Mouse (Mus musculus) CH12.LX (cell line): ENCODE results near the gene Cadm1. TPM values are rescaled to one million over a fixed set of nuclear protein-coding genes. Genes with fewer than 3 reads are reported as not detected.

Experiments used
- DNase-seq: peaks from one replicate; pipeline ENCODE4 v3.0.0-alpha.2; 2013; ENCODE audit errors: extremely low read depth
- H3K27ac ChIP-seq: 2 replicates; pipeline ENCODE4 v1.5.1; 2012; ENCODE audit warnings: low read depth, mild to moderate bottlenecking, control low read depth, moderate library complexity; ENCODE audit not compliant: insufficient read depth
- H3K27me3 ChIP-seq: replicated peaks from 2 replicates; pipeline ENCODE3; 2012; ENCODE audit warnings: inconsistent platforms
- H3K36me3 ChIP-seq, 2 experiments: replicated peaks in 1 of 2; 2 replicates each; pipeline versions ENCODE3 to v1.6.1; 2012; ENCODE audit warnings: inconsistent platforms in 1 of 2, low read length in 1 of 2, mild to moderate bottlenecking in 1 of 2, mixed read lengths in 1 of 2, moderate library complexity in 1 of 2; ENCODE audit not compliant: control insufficient read depth in 1 of 2, insufficient read depth in 1 of 2
- H3K4me1 ChIP-seq, 2 experiments: 2 replicates each; pipeline ENCODE4 v1.6.1; 2012; ENCODE audit warnings: inconsistent platforms in 1 of 2, moderate library complexity in 1 of 2; ENCODE audit not compliant: insufficient read depth in 2 of 2, control insufficient read depth in 1 of 2
- H3K4me2 ChIP-seq: 2 replicates; pipeline ENCODE4 v1.6.1; 2012; ENCODE audit warnings: low read depth, mild to moderate bottlenecking, control low read depth; ENCODE audit not compliant: poor library complexity, insufficient read depth, severe bottlenecking
- H3K4me3 ChIP-seq, 3 experiments: fragments of 150-350 bp in 1 of 3; sonication (generic) in 1 of 3; replicated peaks in 1 of 3; 2 replicates each; pipeline versions ENCODE3 to v1.5.1; 2011 to 2012; ENCODE audit warnings: low read depth in 2 of 3, low read length in 2 of 3, mild to moderate bottlenecking in 2 of 3, moderate library complexity in 2 of 3, control low read depth in 1 of 3, improper control_type of control experiment in 1 of 3, inconsistent platforms in 1 of 3, mixed read lengths in 1 of 3; ENCODE audit not compliant: poor library complexity in 1 of 3
- H3K79me2 ChIP-seq: replicated peaks from 2 replicates; pipeline ENCODE4 v1.6.1; 2012; ENCODE audit warnings: mild to moderate bottlenecking, moderate library complexity; ENCODE audit not compliant: control insufficient read depth, poor library complexity, insufficient read depth, severe bottlenecking; ENCODE audit errors: extremely low read depth
- H3K9ac ChIP-seq: 2 replicates; pipeline ENCODE4 v1.6.1; 2012; ENCODE audit warnings: low read depth, mild to moderate bottlenecking, control low read depth, moderate library complexity; ENCODE audit not compliant: insufficient read depth
- H3K9me3 ChIP-seq: replicated peaks from 2 replicates; pipeline ENCODE3; 2012; ENCODE audit warnings: low read length, inconsistent platforms, mixed read lengths
- BHLHE40 ChIP-seq: IDR thresholded peaks from 2 replicates; pipeline ENCODE4 v1.6.1; 2011; ENCODE audit warnings: mild to moderate bottlenecking, low read depth, low read length, improper control_type of control experiment
- CHD1 ChIP-seq: IDR thresholded peaks from 2 replicates; pipeline ENCODE4 v1.6.1; 2012; ENCODE audit warnings: low read depth, low read length, improper control_type of control experiment, inconsistent platforms
- E2F4 ChIP-seq: IDR thresholded peaks from 2 replicates; pipeline ENCODE4 v1.6.1; 2011; ENCODE audit warnings: low read depth, low read length, improper control_type of control experiment; ENCODE audit not compliant: insufficient replicate concordance
- EP300 ChIP-seq: IDR thresholded peaks from 2 replicates; pipeline ENCODE4 v1.6.1; 2011; ENCODE audit warnings: low read length, improper control_type of control experiment
- ETS1 ChIP-seq: conservative IDR thresholded peaks from 2 replicates; pipeline ENCODE4 v1.6.1; 2012; ENCODE audit warnings: low read depth, mild to moderate bottlenecking, inconsistent platforms, low read length, improper control_type of control experiment, moderate library complexity
- GABPA ChIP-seq: IDR thresholded peaks from 2 replicates; pipeline ENCODE4 v1.6.1; 2012; ENCODE audit warnings: low read depth, low read length, improper control_type of control experiment, inconsistent platforms; ENCODE audit not compliant: insufficient replicate concordance
- JUN ChIP-seq: IDR thresholded peaks from 2 replicates; pipeline ENCODE4 v1.6.1; 2011; ENCODE audit warnings: low read depth, mild to moderate bottlenecking, low read length, improper control_type of control experiment, moderate library complexity; ENCODE audit not compliant: insufficient read depth
- KAT2A ChIP-seq: IDR thresholded peaks from 2 replicates; pipeline ENCODE4 v1.6.1; 2012; ENCODE audit warnings: low read length, improper control_type of control experiment, inconsistent platforms; ENCODE audit not compliant: insufficient replicate concordance
- MEF2A ChIP-seq: IDR thresholded peaks from 2 replicates; pipeline ENCODE4 v1.6.1; 2014; ENCODE audit warnings: low read depth, mild to moderate bottlenecking, inconsistent platforms, low read length, improper control_type of control experiment, borderline replicate concordance
- MXI1 ChIP-seq: IDR thresholded peaks from 2 replicates; pipeline ENCODE4 v1.6.1; 2011; ENCODE audit warnings: mild to moderate bottlenecking, low read depth, low read length, improper control_type of control experiment
- MYC ChIP-seq: IDR thresholded peaks from 2 replicates; pipeline ENCODE4 v1.6.1; 2011; ENCODE audit warnings: low read depth, mild to moderate bottlenecking, improper control_type of control experiment, low read length
- NRF1 ChIP-seq: IDR thresholded peaks from 2 replicates; pipeline ENCODE4 v1.6.1; 2014; ENCODE audit warnings: low read depth, mild to moderate bottlenecking, inconsistent platforms, low read length, improper control_type of control experiment, moderate library complexity
- POLR2A ChIP-seq: IDR thresholded peaks from 2 replicates; pipeline ENCODE4 v1.6.1; 2011; ENCODE audit warnings: low read depth, mild to moderate bottlenecking, improper control_type of control experiment, low read length
- POLR2AphosphoS2 ChIP-seq: IDR thresholded peaks from 2 replicates; pipeline ENCODE4 v1.6.1; 2011; ENCODE audit warnings: low read depth, low read length, improper control_type of control experiment
- TBP ChIP-seq: conservative IDR thresholded peaks from 2 replicates; pipeline ENCODE4 v1.6.1; 2011; ENCODE audit warnings: low read depth, low read length, improper control_type of control experiment
- TCF12 ChIP-seq: IDR thresholded peaks from 2 replicates; pipeline ENCODE4 v1.6.1; 2014; ENCODE audit warnings: low read depth, mild to moderate bottlenecking, inconsistent platforms, low read length, improper control_type of control experiment
- UBTF ChIP-seq: IDR thresholded peaks from 2 replicates; pipeline ENCODE4 v1.6.1; 2012; ENCODE audit warnings: low read depth, mild to moderate bottlenecking, inconsistent platforms, low read length, improper control_type of control experiment, moderate library complexity
- USF1 ChIP-seq: IDR thresholded peaks from 2 replicates; pipeline ENCODE4 v1.6.1; 2014; ENCODE audit warnings: low read depth, mild to moderate bottlenecking, inconsistent platforms, low read length, improper control_type of control experiment
- USF2 ChIP-seq: conservative IDR thresholded peaks from 2 replicates; pipeline ENCODE4 v1.6.1; 2011; ENCODE audit warnings: low read depth, low read length, improper control_type of control experiment
- ZC3H11A ChIP-seq: IDR thresholded peaks from 2 replicates; pipeline ENCODE4 v1.6.1; 2012; ENCODE audit warnings: low read depth, mild to moderate bottlenecking, inconsistent platforms, low read length, improper control_type of control experiment
- ZNF384 ChIP-seq: IDR thresholded peaks from 2 replicates; pipeline ENCODE4 v1.6.1; 2012; ENCODE audit warnings: low read depth, low read length, improper control_type of control experiment, inconsistent platforms
- dilution Hi-C: fragments of 300-500 bp; cut with MboI; formaldehyde crosslinking; loops from 2 replicates; pipeline ENCODE4 v1.14.3; 2020; ENCODE audit warnings: low sequenced_read_pairs; ENCODE audit not compliant: extremely low pct_unique_long_range_greater_than_20kb, extremely low pct_ligation_motif_present
- in situ Hi-C: fragments of 300-500 bp; cut with MboI; formaldehyde crosslinking; loops from 3 replicates; pipeline ENCODE4 v1.14.3; 2019; ENCODE audit warnings: low sequenced_read_pairs, low pct_ligation_motif_present, low pct_unique_long_range_greater_than_20kb, mixed read lengths
- polyA plus RNA-seq: library from polyadenylated mRNA; unstranded; fragments of >175 nt; gene quantifications from 2 replicates; pipeline ENCODE4 v1.2.1, GENCODE M21; 2012; ENCODE audit warnings: low read depth; ENCODE audit not compliant: insufficient read length
- total RNA-seq, 2 experiments: library from RNA; depleted of rRNA; stranded (reverse); fragments of 300-350 nt in 1 of 2; fragments of >200 nt in 1 of 2; gene quantifications; 2 replicates each; pipeline ENCODE4 v1.2.3; 2012 to 2014

The Cadm1 gene
- total and polyA plus RNA-seq, 3 experiments, result not detected

DNA sequence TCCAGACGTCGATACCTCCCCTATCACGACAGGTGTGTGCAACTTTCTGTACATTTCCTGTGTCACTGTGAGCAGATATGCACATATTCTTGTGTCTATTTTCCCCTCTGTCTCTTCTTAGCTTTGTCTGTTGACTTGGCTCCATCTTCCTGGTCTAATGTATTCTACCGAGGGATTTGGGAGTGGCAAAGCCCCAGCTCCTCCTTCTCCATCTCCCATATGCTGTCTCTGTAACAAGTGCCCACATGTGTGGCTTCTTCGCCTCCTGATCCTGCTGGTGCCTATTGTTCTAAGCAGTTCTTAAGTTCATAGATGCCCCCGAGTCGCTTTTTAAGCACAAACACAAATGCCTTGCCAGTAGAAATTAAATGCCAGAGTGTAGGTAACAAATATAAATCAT lies 223.2 kb downstream of the Cadm1 start:
- Histone ChIP-seq H3K9ac (no peak overlapping the region), H3K4me2 (no peak overlapping the region), H3K4me1 (peaks cover 0 to 10% of the 10 kb centered on the region in 2 experiments; a peak in 1 of 4 replicates), H3K27ac (no peak overlapping the region), H3K4me3 (no peak overlapping the region), H3K9me3 (peaks cover 34% of the 10 kb centered on the region), H3K36me3 (no peaks in the 10 kb centered on the region), H3K27me3 (no peaks in the 10 kb centered on the region), H3K79me2 (no peaks in the 10 kb centered on the region)
- no peak for TF ChIP-seq EP300
- TF ChIP-seq GABPA, result no peak
- no peak for TF ChIP-seq CHD1
- TF ChIP-seq ZNF384, result no peak
- no peak for TF ChIP-seq MXI1
- TF ChIP-seq TCF12, result no peak
- no peak for TF ChIP-seq JUN
- no peak for TF ChIP-seq UBTF
- no peak for TF ChIP-seq E2F4
- no peak for TF ChIP-seq TBP
- no peak for TF ChIP-seq USF2
- no peak for TF ChIP-seq ZC3H11A
- DNase-seq, result no peak
- dilution Hi-C loops (no loop called here), in situ Hi-C loops (no loop called here)

DNA sequence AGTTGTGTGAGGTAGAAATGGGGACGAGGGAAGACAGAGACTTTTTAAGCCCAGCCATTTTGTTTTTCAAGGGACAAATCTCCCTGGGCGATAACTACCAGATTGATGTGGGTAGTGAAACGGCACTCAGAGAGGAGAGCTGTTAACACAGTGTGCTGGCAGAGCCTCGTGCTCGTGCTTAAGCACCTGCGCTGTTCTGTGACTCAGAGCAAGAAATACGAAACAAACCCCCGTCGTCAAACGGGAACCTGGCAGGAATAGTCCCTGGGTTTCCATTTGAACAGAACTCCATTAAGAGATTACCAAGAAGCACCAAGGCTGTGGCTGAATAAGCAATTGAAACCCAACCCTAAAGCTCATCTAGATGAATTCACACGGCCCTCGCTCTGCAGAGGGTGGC lies 225.1 kb downstream of the Cadm1 start:
- no peak overlapping the region for H3K27ac ChIP-seq
- H3K36me3 ChIP-seq, result no peaks in the 10 kb centered on the region
- peaks cover 33% of the 10 kb centered on the region for H3K9me3 ChIP-seq
- peaks cover 0 to 10% of the 10 kb centered on the region in 2 experiments; a peak in 1 of 4 replicates for H3K4me1 ChIP-seq
- in situ Hi-C loops (no loop called here), dilution Hi-C loops (no loop called here)
- TF ChIP-seq MYC, result 0 out of 2 replicates have a peak, but pooled peaks have one; percentile 25
- no peak for TF ChIP-seq TCF12
- peak; percentile 55 for TF ChIP-seq BHLHE40
- no peak for TF ChIP-seq KAT2A
- peak; percentile 52 for DNase-seq
- H3K79me2 ChIP-seq, result no peaks in the 10 kb centered on the region
- H3K4me3 ChIP-seq, result no peak overlapping the region
- H3K27me3 ChIP-seq, result no peaks in the 10 kb centered on the region
- no peak overlapping the region for H3K4me2 ChIP-seq
- no peak overlapping the region for H3K9ac ChIP-seq

DNA sequence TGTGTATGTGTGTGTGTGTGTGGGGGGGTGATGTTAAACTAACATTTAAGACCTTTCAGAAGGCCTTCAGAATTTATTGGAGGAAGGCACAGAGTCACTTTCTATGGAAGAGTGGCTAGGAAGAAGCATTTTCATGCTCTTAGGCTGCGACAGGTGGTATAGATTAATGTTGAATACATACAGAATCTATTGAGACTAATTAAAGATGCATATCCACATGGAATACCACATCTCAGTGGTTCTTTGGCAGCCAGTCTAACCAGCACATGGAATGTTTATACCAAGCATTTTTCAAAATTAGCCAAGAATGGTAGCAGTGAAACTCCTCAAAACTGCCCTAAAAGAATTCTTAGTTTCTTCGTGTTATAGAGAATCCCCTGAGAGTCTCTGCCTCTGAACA lies 227.8 kb downstream of the Cadm1 start:
- Histone ChIP-seq H3K27ac (no peak overlapping the region), H3K27me3 (no peaks in the 10 kb centered on the region), H3K4me2 (no peak overlapping the region), H3K4me1 (peaks cover 0 to 10% of the 10 kb centered on the region in 2 experiments; a peak in 1 of 4 replicates), H3K36me3 (no peaks in the 10 kb centered on the region), H3K4me3 (no peak overlapping the region), H3K9me3 (peaks cover 39% of the 10 kb centered on the region), H3K9ac (no peak overlapping the region), H3K79me2 (no peaks in the 10 kb centered on the region)
- no peak for DNase-seq
- dilution Hi-C loops (no loop called here), in situ Hi-C loops (no loop called here)
- no peak for TF ChIP-seq USF1
- TF ChIP-seq POLR2AphosphoS2, result no peak
- TF ChIP-seq E2F4, result no peak
- TF ChIP-seq USF2, result no peak
- no peak for TF ChIP-seq MEF2A
- no peak for TF ChIP-seq ETS1
- TF ChIP-seq EP300, result no peak
- TF ChIP-seq BHLHE40, result no peak
- no peak for TF ChIP-seq GABPA
- TF ChIP-seq NRF1, result no peak
- no peak for TF ChIP-seq KAT2A
- no peak for TF ChIP-seq POLR2A
- TF ChIP-seq JUN, result no peak
